Mouse (Mus musculus): Measurements from ENCODE around the gene Tbxas1. TPM values are rescaled to one million over a fixed set of nuclear protein-coding genes. Genes with fewer than 3 reads are reported as not detected.
A peak's percentile ranks its signal among the peaks of the same experiment; 100 is the strongest.

Gene Tbxas1
- polyA plus RNA-seq, 1 experiment from 2014 or later = 1.8 TPM

DNA sequence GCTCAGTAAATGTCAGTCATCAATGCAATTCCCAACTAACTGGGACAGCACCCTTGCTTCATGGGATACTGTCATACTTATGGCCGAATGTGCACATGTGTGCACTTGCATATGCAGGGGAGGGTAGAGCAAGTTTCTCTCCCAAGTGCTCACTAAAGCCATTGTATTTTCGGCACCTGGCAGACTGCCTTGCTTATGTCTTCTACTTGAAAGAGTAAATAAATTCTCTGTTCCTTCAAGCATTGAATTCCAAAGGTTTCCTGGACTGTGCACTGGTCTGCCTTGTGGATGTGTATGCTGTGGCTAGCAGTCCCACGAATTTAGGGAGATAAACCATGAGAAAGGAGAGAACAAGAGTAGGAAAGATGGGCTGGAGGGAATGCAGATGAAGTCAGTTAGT, 53.3 kb downstream of the Tbxas1 start:
- H3K4me1 ChIP-seq = no peaks in the 10 kb centered on the region
- no peak overlapping the region for H3K4me2 ChIP-seq (replicated peaks)
- no peak overlapping the region for H3K27ac ChIP-seq (replicated peaks)
- no peaks in the 10 kb centered on the region for H3K36me3 ChIP-seq
- no peak for ATAC-seq (replicated peaks)
- no peak overlapping the region for H3K4me3 ChIP-seq
- H3K27me3 ChIP-seq = no peaks in the 10 kb centered on the region
- no peak overlapping the region for H3K9ac ChIP-seq (replicated peaks)
- WGBS = 78% methylated on average over 3 of the region's 3 CpGs
- H3K9me3 ChIP-seq = no peaks in the 10 kb centered on the region

DNA sequence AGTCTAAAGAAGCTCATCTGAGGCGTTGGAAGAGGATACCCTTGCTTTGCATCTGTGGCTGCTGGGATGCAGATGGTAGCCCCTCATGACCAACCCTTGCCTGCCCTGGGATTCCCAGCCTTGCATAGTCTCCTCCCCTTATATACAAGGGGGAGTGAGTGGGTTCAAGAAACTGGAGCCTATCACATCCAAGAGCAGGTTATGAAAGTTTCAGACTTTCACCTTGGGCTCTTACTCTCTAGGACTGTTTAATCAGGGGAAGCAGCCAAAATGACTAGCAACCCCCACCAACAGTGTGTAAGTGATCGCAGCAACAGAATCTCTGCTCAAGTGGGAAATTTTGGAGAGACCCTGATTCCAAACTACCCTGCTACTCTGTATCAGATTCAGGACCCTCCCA, 60.8 kb downstream of the Tbxas1 start:
- H3K4me2 ChIP-seq (replicated peaks) = no peak overlapping the region
- H3K4me1 ChIP-seq = no peaks in the 10 kb centered on the region
- no peak overlapping the region for H3K4me3 ChIP-seq
- no peaks in the 10 kb centered on the region for H3K36me3 ChIP-seq
- no peaks in the 10 kb centered on the region for H3K9me3 ChIP-seq
- no peak overlapping the region for H3K27ac ChIP-seq (replicated peaks)
- ATAC-seq (replicated peaks) = no peak
- H3K9ac ChIP-seq (replicated peaks) = no peak overlapping the region
- H3K27me3 ChIP-seq = no peaks in the 10 kb centered on the region
- WGBS = 83% methylated on average over 2 of the region's 2 CpGs

DNA sequence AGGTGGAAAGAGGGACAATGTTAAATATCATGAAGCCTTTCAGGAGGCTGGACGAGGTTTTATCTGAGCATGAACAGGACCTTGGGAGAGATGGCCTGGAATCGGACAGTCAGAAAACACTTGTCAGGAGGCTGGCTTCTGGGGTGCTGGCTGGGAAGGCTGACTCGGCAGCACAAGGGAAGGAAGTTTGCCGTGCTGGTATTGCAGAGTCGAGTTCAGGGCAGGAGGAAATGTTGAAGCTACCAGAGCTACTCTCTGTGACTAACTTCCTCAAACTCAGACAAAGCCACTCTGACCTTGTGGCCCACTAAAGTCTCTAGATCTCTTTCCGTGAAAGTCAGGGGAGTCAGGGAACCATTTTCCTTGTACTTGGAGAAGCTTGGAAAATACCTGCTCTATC, 63.2 kb downstream of the Tbxas1 start:
- Histone ChIP-seq H3K4me2 (replicated peaks) (no peak overlapping the region), H3K27ac (replicated peaks) (no peak overlapping the region), H3K9ac (replicated peaks) (no peak overlapping the region), H3K9me3 (no peaks in the 10 kb centered on the region), H3K4me1 (no peaks in the 10 kb centered on the region), H3K36me3 (no peaks in the 10 kb centered on the region), H3K27me3 (no peaks in the 10 kb centered on the region), H3K4me3 (no peak overlapping the region)
- ATAC-seq (replicated peaks) = no peak
- 77% methylated on average over 6 of the region's 6 CpGs for WGBS

GRCm38 (mm10) chr6:38939096-38939495, 63.9 kb downstream of the Tbxas1 start:
- Histone ChIP-seq H3K9me3 (no peaks in the 10 kb centered on the region), H3K4me3 (no peak overlapping the region), H3K27ac (replicated peaks) (no peak overlapping the region), H3K27me3 (no peaks in the 10 kb centered on the region), H3K4me1 (0 out of 2 replicates have a peak, but pooled peaks cover 2% of the 10 kb centered on the region), H3K4me2 (replicated peaks) (no peak overlapping the region), H3K36me3 (no peaks in the 10 kb centered on the region), H3K9ac (replicated peaks) (no peak overlapping the region)
- ATAC-seq (replicated peaks) = no peak
- WGBS = 70% methylated on average over 4 of the region's 4 CpGs

- no peak for ATAC-seq (replicated peaks)
- Histone ChIP-seq H3K36me3 (no peaks in the 10 kb centered on the region), H3K27me3 (no peaks in the 10 kb centered on the region), H3K27ac (replicated peaks) (no peak overlapping the region), H3K9me3 (no peaks in the 10 kb centered on the region), H3K4me1 (0 out of 2 replicates have a peak, but pooled peaks cover 3% of the 10 kb centered on the region), H3K4me3 (no peak overlapping the region), H3K4me2 (replicated peaks) (no peak overlapping the region), H3K9ac (replicated peaks) (no peak overlapping the region)
- 89% methylated on average over 1 of the region's 1 CpGs for WGBS
These were observed 65.8 kb downstream of the Tbxas1 start for GRCm38 (mm10) chr6:38941016-38941415.

DNA sequence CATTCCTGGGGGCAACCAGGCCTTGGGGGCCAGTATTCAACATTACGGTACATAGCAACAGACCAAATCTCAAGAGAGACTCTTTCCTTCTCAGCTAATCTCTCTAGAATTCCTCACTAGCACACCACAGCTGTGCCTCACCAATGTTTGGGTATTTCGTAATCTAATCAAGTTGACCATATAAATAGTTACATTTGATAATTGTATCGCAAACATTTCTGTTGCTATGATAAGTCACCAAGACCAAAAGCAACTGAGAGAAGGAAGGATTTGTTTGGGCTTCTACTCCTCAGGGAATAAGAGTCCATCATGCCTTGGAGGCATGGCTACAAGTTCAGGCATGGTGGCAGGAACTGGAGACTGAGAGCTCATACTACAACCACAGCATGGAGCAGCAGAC, 67.6 kb downstream of the Tbxas1 start:
- H3K4me2 ChIP-seq (replicated peaks) = no peak overlapping the region
- 99% methylated on average over 3 of the region's 3 CpGs for WGBS
- no peak overlapping the region for H3K27ac ChIP-seq (replicated peaks)
- no peaks in the 10 kb centered on the region for H3K27me3 ChIP-seq
- no peaks in the 10 kb centered on the region for H3K9me3 ChIP-seq
- no peak overlapping the region for H3K9ac ChIP-seq (replicated peaks)
- no peaks in the 10 kb centered on the region for H3K36me3 ChIP-seq
- H3K4me3 ChIP-seq = no peak overlapping the region
- H3K4me1 ChIP-seq = 0 out of 2 replicates have a peak, but pooled peaks cover 3% of the 10 kb centered on the region
- ATAC-seq (replicated peaks) = no peak

GRCm38 (mm10) chr6:38944392-38944791, 69.2 kb downstream of the Tbxas1 start:
- WGBS = 72% methylated on average over 8 of the region's 8 CpGs

DNA sequence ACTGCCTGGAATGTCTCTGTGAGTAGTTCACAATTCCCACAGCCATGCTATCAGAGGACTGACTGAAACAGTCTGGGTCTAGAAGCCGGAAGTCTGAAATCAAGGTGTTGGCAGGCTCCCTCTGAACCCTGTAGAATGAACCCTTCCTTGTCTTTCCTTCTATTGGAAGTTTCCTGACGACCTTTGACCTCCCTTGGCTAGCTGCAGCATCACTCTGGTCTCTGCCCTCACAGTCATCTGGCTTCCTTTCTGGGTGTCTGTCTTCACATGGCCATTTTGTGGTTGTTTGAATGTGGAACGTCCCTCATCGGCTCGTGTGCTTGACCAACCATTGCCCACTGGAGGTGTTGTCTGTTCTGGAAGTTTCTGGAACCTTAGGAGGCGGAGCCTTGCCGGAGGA, 69.6 kb downstream of the Tbxas1 start:
- 88% methylated on average over 7 of the region's 7 CpGs for WGBS
- ATAC-seq (replicated peaks) = no peak
- Histone ChIP-seq H3K27ac (replicated peaks) (no peak overlapping the region), H3K4me1 (0 out of 2 replicates have a peak, but pooled peaks cover 3% of the 10 kb centered on the region), H3K4me2 (replicated peaks) (no peak overlapping the region), H3K36me3 (no peaks in the 10 kb centered on the region), H3K27me3 (no peaks in the 10 kb centered on the region), H3K9me3 (no peaks in the 10 kb centered on the region), H3K4me3 (no peak overlapping the region), H3K9ac (replicated peaks) (no peak overlapping the region)

More at GRCm38 (mm10) chr6:38944392-38944791, 69.2 kb downstream of the Tbxas1 start:
- H3K4me3 ChIP-seq = no peak overlapping the region
- H3K9me3 ChIP-seq = no peaks in the 10 kb centered on the region
- H3K9ac ChIP-seq (replicated peaks) = no peak overlapping the region
- ATAC-seq (replicated peaks) = peak; percentile 48
- no peak overlapping the region for H3K27ac ChIP-seq (replicated peaks)
- H3K4me1 ChIP-seq = 0 out of 2 replicates have a peak, but pooled peaks cover 3% of the 10 kb centered on the region
- H3K27me3 ChIP-seq = no peaks in the 10 kb centered on the region
- H3K4me2 ChIP-seq (replicated peaks) = no peak overlapping the region
- H3K36me3 ChIP-seq = no peaks in the 10 kb centered on the region

GRCm38 (mm10) chr6:38945681-38946080, 70.5 kb downstream of the Tbxas1 start:
- peak; percentile 57; the same call in 1 of the 2 replicates for ATAC-seq (replicated peaks)
- H3K27me3 ChIP-seq = no peaks in the 10 kb centered on the region
- H3K4me2 ChIP-seq (replicated peaks) = no peak overlapping the region
- no peaks in the 10 kb centered on the region for H3K36me3 ChIP-seq
- H3K4me3 ChIP-seq = no peak overlapping the region
- H3K9ac ChIP-seq (replicated peaks) = no peak overlapping the region
- H3K9me3 ChIP-seq = no peaks in the 10 kb centered on the region
- 40% methylated on average over 3 of the region's 3 CpGs for whole genome bisulfite sequencing
- H3K27ac ChIP-seq (replicated peaks) = no peak overlapping the region
- 0 out of 2 replicates have a peak, but pooled peaks cover 3% of the 10 kb centered on the region for H3K4me1 ChIP-seq

DNA sequence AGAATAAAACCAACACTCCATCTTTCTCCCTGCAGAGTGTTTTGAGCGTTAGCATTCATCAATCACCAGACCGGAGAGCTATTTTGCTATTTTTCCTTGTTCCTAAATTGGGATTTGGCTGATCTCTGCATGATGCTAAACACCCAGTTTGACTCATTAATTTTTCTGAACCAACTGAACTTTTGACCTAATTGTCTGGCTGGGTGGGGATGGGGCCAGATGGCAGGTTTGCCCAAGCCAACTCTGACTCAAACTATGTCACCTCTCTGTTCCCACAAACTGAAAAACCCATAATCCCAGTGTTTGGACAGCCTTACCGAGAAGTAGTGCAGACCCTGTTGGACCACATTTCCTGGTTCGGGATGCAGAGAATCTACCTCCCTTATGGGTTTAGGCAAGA, 72.1 kb downstream of the Tbxas1 start:
- H3K4me2 ChIP-seq (replicated peaks) = no peak overlapping the region
- H3K9ac ChIP-seq (replicated peaks) = no peak overlapping the region
- ATAC-seq (replicated peaks) = no peak
- no peaks in the 10 kb centered on the region for H3K9me3 ChIP-seq
- H3K27ac ChIP-seq (replicated peaks) = no peak overlapping the region
- no peak overlapping the region for H3K4me3 ChIP-seq
- no peaks in the 10 kb centered on the region for H3K27me3 ChIP-seq
- 79% methylated on average over 4 of the region's 4 CpGs for WGBS
- H3K4me1 ChIP-seq = 0 out of 2 replicates have a peak, but pooled peaks cover 3% of the 10 kb centered on the region
- no peaks in the 10 kb centered on the region for H3K36me3 ChIP-seq

- no peaks in the 10 kb centered on the region for H3K27me3 ChIP-seq
- ATAC-seq (replicated peaks) = no peak
- no peaks in the 10 kb centered on the region for H3K9me3 ChIP-seq
- no peak overlapping the region for H3K4me3 ChIP-seq
- no peaks in the 10 kb centered on the region for H3K36me3 ChIP-seq
- no peak overlapping the region for H3K9ac ChIP-seq (replicated peaks)
- H3K4me1 ChIP-seq = no peaks in the 10 kb centered on the region
- no peak overlapping the region for H3K27ac ChIP-seq (replicated peaks)
- H3K4me2 ChIP-seq (replicated peaks) = no peak overlapping the region
- WGBS = 69% methylated on average over 5 of the region's 5 CpGs
These were observed 74.5 kb downstream of the Tbxas1 start for GRCm38 (mm10) chr6:38949683-38950161.

DNA sequence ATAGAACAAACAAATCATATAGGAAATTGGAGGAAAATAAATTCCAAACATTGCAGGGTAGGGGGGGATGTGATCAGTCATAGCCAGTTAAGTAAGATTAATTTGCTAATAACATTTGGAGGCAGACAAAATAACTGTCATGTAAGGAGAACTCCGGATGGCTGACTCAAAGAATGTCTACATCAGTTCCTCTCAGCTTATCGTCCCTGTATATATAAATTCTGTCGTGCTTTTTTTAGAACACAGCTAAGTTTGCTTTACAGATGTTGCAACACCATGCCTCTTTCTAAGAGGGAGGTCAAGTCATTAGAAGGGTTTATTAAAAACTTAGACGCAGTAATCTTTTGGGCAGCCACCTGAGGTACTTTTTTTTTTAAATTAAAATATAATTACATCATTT, 75.1 kb downstream of the Tbxas1 start:
- no peak for ATAC-seq (replicated peaks)
- H3K27ac ChIP-seq (replicated peaks) = no peak overlapping the region
- no peak overlapping the region for H3K4me3 ChIP-seq
- H3K9ac ChIP-seq (replicated peaks) = no peak overlapping the region
- no peaks in the 10 kb centered on the region for H3K9me3 ChIP-seq
- no peak overlapping the region for H3K4me2 ChIP-seq (replicated peaks)
- WGBS = 77% methylated on average over 4 of the region's 4 CpGs
- H3K36me3 ChIP-seq = no peaks in the 10 kb centered on the region
- H3K27me3 ChIP-seq = no peaks in the 10 kb centered on the region
- no peaks in the 10 kb centered on the region for H3K4me1 ChIP-seq

- no peak for ATAC-seq (replicated peaks)
These were observed 75.6 kb downstream of the Tbxas1 start for GRCm38 (mm10) chr6:38950838-38951237.

More at GRCm38 (mm10) chr6:38950838-38951237, 75.6 kb downstream of the Tbxas1 start:
- H3K9ac ChIP-seq (replicated peaks) = no peak overlapping the region
- no peak overlapping the region for H3K4me3 ChIP-seq
- H3K27me3 ChIP-seq = no peaks in the 10 kb centered on the region
- H3K27ac ChIP-seq (replicated peaks) = no peak overlapping the region
- 59% methylated on average over 3 of the region's 3 CpGs for WGBS
- no peaks in the 10 kb centered on the region for H3K9me3 ChIP-seq
- no peaks in the 10 kb centered on the region for H3K36me3 ChIP-seq
- no peak overlapping the region for H3K4me2 ChIP-seq (replicated peaks)
- H3K4me1 ChIP-seq = no peaks in the 10 kb centered on the region

Measured in forebrain, embryonic 15.5 days (tissue).